ENCODE assay signal across 13 mouse cellular contexts in genomic region chr8:94173848-94174403, GRCm38 (mm10). TPM values are rescaled to one million over a fixed set of nuclear protein-coding genes. Genes with fewer than 3 reads are reported as not detected.
DNase-seq lines count a peak whose midpoint lies in the region; ATAC-seq and TF ChIP-seq lines count a peak whose summit lies in the region.
"Had no signal": no experiment of that assay in that cellular context is flagged by ENCODE, and none has a peak within 500 bp of the region (broad histone marks: within the 10 kb centered on the region; RNA-seq: fewer than 3 reads in every experiment).

No protein-coding gene starts in this region.

- H3K9ac ChIP-seq in kidney, postnatal 0 days (ENCODE audit: low read depth, low read length), result no peak overlapping the region
- H3K9ac ChIP-seq in liver, postnatal 0 days (replicated peaks), result peak overlapping the region; percentile 92

- H3K4me1 ChIP-seq in cerebellum, adult 2 months (ENCODE audit: control insufficient read depth, insufficient read depth, low read length), result peaks cover 4% of the 10 kb centered on the region
- H3K4me1 ChIP-seq in kidney, postnatal 0 days (replicated peaks; ENCODE audit: insufficient read depth, low read length), result peaks cover 12% of the 10 kb centered on the region
- H3K4me1 ChIP-seq in embryonic facial prominence, embryonic 10.5 days, result peaks cover 41% of the 10 kb centered on the region
- peaks cover 42% of the 10 kb centered on the region for H3K4me1 ChIP-seq in liver, postnatal 0 days (ENCODE audit: insufficient read depth)

- DNase-seq in cerebellum, adult 2 months, result no peak
- no peak for DNase-seq in cerebellum, postnatal 36 days
- no peak for DNase-seq in kidney, postnatal 0 days (ENCODE audit: low spot score)
- DNase-seq in kidney, postnatal 10 days, result no peak
- DNase-seq in embryonic facial prominence, embryonic 10.5 days (ENCODE audit: low spot score), result no peak
- no peak for DNase-seq in liver, postnatal 0 days
- no peak for DNase-seq in right cerebral cortex, adult 18-20 months
- DNase-seq in adrenal gland, postnatal 10 days, result no peak
- DNase-seq: cerebellum, adult 18-20 months; heart, postnatal 36 days; spleen, adult 18-20 months had no signal

- 76% methylated on average over 11 of the region's 11 CpGs for WGBS in cerebellum, adult 2 months
- WGBS in kidney, postnatal 0 days, result 54% methylated on average over 11 of the region's 11 CpGs
- WGBS in embryonic facial prominence, embryonic 10.5 days, result 42% methylated on average over 11 of the region's 11 CpGs
- WGBS in liver, postnatal 0 days (ENCODE audit: insufficient replicate concordance), result 34% methylated on average over 11 of the region's 11 CpGs

- ATAC-seq in kidney, postnatal 0 days (replicated peaks; ENCODE audit: low FRiP score, low read depth), result no peak
- no peak for ATAC-seq in liver, postnatal 0 days

- no peak overlapping the region for H3K4me2 ChIP-seq in kidney, postnatal 0 days (ENCODE audit: low read length)
- H3K4me2 ChIP-seq in liver, postnatal 0 days (ENCODE audit: low read depth, low read length), result peak overlapping the region; percentile 78

- H3K27ac ChIP-seq in cerebellum, adult 2 months (ENCODE audit: insufficient read depth, low read length), result no peak overlapping the region
- no peak overlapping the region for H3K27ac ChIP-seq in kidney, postnatal 0 days
- H3K27ac ChIP-seq in embryonic facial prominence, embryonic 10.5 days (replicated peaks), result no peak overlapping the region
- H3K27ac ChIP-seq in liver, postnatal 0 days (ENCODE audit: low read depth), result peak overlapping the region; percentile 96

- no peak for TF ChIP-seq EP300 in liver, postnatal 0 days (IDR thresholded peaks at IDR 0.05; ENCODE audit: low read depth)

- H3K4me3 ChIP-seq in cerebellum, adult 2 months (replicated peaks; ENCODE audit: insufficient read depth, low read depth, low read length), result peak overlapping the region; percentile 54
- H3K4me3 ChIP-seq in kidney, postnatal 0 days (replicated peaks; ENCODE audit: low read depth, low read length), result no peak overlapping the region
- peak overlapping the region; percentile 60 for H3K4me3 ChIP-seq in embryonic facial prominence, embryonic 10.5 days
- H3K4me3 ChIP-seq in liver, postnatal 0 days (ENCODE audit: low read depth, low read length), result peak overlapping the region; percentile 81

- H3K36me3 ChIP-seq in kidney, postnatal 0 days (ENCODE audit: insufficient read depth, low read length), result no peaks in the 10 kb centered on the region
- no peaks in the 10 kb centered on the region for H3K36me3 ChIP-seq in embryonic facial prominence, embryonic 10.5 days (replicated peaks)
- H3K36me3 ChIP-seq in liver, postnatal 0 days (replicated peaks; ENCODE audit: insufficient read depth, low read length), result no peaks in the 10 kb centered on the region

- TF ChIP-seq POLR2A in cerebellum, adult 2 months (IDR thresholded peaks at IDR 0.05; ENCODE audit: borderline replicate concordance, insufficient read depth, low read length), result 0 out of 2 replicates have a peak, but pooled peaks have one; percentile 1

- no peaks in the 10 kb centered on the region for H3K27me3 ChIP-seq in cerebellum, adult 2 months (ENCODE audit: control insufficient read depth, insufficient read depth, low read length)
- H3K27me3 ChIP-seq in kidney, postnatal 0 days (ENCODE audit: insufficient read depth, low read length), result no peaks in the 10 kb centered on the region
- H3K27me3 ChIP-seq in embryonic facial prominence, embryonic 10.5 days (replicated peaks; ENCODE audit: low read depth, poor library complexity, severe bottlenecking), result peaks cover 100% of the 10 kb centered on the region
- peaks cover 3% of the 10 kb centered on the region; the same call in 1 of the 2 replicates for H3K27me3 ChIP-seq in liver, postnatal 0 days (ENCODE audit: insufficient read depth, low read length)

- no peaks in the 10 kb centered on the region for H3K9me3 ChIP-seq in kidney, postnatal 0 days (replicated peaks; ENCODE audit: low read length)
- no peaks in the 10 kb centered on the region for H3K9me3 ChIP-seq in embryonic facial prominence, embryonic 10.5 days
- no peaks in the 10 kb centered on the region for H3K9me3 ChIP-seq in liver, postnatal 0 days (ENCODE audit: low read length)

- TF ChIP-seq CTCF in cerebellum, adult 2 months (IDR thresholded peaks at IDR 0.05; ENCODE audit: borderline replicate concordance, insufficient read depth, low read depth, low read length), result no peak
- TF ChIP-seq CTCF in kidney, postnatal 0 days (IDR thresholded peaks at IDR 0.05; ENCODE audit: low read depth), result 0 out of 2 replicates have a peak, but pooled peaks have one; percentile 7
- peak; percentile 49 for TF ChIP-seq CTCF in liver, postnatal 0 days (IDR thresholded peaks at IDR 0.05; ENCODE audit: low read depth)

RNA-seq across cellular contexts. Expression of gene Mt2, which starts 1.5 kb away (rescaled TPM):
- 579 and 685 TPM in 2 replicates for polyA plus RNA-seq in cerebellum, adult 2 months (2012; rRNA removed)
- 98.3 and 113 TPM in 2 replicates for polyA plus RNA-seq in kidney, postnatal 0 days (2015; fragmentation: Nextera tagmentation; extraction: Ambion mirVana)
- 55.1 and 61.0 TPM in 2 replicates for polyA plus RNA-seq in embryonic facial prominence, embryonic 10.5 days (2016; fragmentation: Nextera tagmentation; extraction: Ambion mirVana)
- 507 and 771 TPM in 2 replicates for polyA plus RNA-seq in liver, postnatal 0 days (2015; fragmentation: Nextera tagmentation; extraction: Ambion mirVana)
- 100 to 1,000 TPM in 1 of 2 experiments, 10 to 100 TPM in 1; 67.8 to 348 TPM for total RNA-seq in adrenal gland, postnatal 10 days (2021)

RNA-seq across cellular contexts. Expression of gene Mt1, which starts 5.0 kb away (rescaled TPM):
- 1,145 and 1,309 TPM in 2 replicates for polyA plus RNA-seq in cerebellum, adult 2 months (2012; rRNA removed)
- polyA plus RNA-seq in kidney, postnatal 0 days (2015; fragmentation: Nextera tagmentation; extraction: Ambion mirVana), result 499 and 556 TPM in 2 replicates
- 184 and 196 TPM in 2 replicates for polyA plus RNA-seq in embryonic facial prominence, embryonic 10.5 days (2016; fragmentation: Nextera tagmentation; extraction: Ambion mirVana)
- polyA plus RNA-seq in liver, postnatal 0 days (2015; fragmentation: Nextera tagmentation; extraction: Ambion mirVana), result 2,663 and 3,863 TPM in 2 replicates
- 100 to 1,000 TPM; 147 to 449 TPM for total RNA-seq in adrenal gland, postnatal 10 days (2021)

RNA-seq across cellular contexts. Expression of gene Mt3, which starts 21.5 kb away (rescaled TPM):
- polyA plus RNA-seq in cerebellum, adult 2 months (2012; rRNA removed), result 1,323 and 1,416 TPM in 2 replicates
- 2.2 and 2.7 TPM in 2 replicates for polyA plus RNA-seq in kidney, postnatal 0 days (2015; fragmentation: Nextera tagmentation; extraction: Ambion mirVana)
- 4.9 and 10.0 TPM in 2 replicates for polyA plus RNA-seq in embryonic facial prominence, embryonic 10.5 days (2016; fragmentation: Nextera tagmentation; extraction: Ambion mirVana)
- not detected in 2 replicates for polyA plus RNA-seq in liver, postnatal 0 days (2015; fragmentation: Nextera tagmentation; extraction: Ambion mirVana)
- 10 to 100 TPM in 1 of 2 experiments, 1 to 10 TPM in 1; 7.6 to 11.1 TPM for total RNA-seq in adrenal gland, postnatal 10 days (2021)
- polyA plus RNA-seq: macrophage had no signal

RNA-seq across cellular contexts. Expression of gene Mt4, which starts 36.9 kb away (rescaled TPM):
- polyA plus RNA-seq in cerebellum, adult 2 months (2012; rRNA removed), result not detected in 2 replicates
- polyA plus RNA-seq in kidney, postnatal 0 days (2015; fragmentation: Nextera tagmentation; extraction: Ambion mirVana), result not detected in 2 replicates
- polyA plus RNA-seq in embryonic facial prominence, embryonic 10.5 days (2016; fragmentation: Nextera tagmentation; extraction: Ambion mirVana), result not detected in 2 replicates
- polyA plus RNA-seq in liver, postnatal 0 days (2015; fragmentation: Nextera tagmentation; extraction: Ambion mirVana), result not detected in 2 replicates
- total RNA-seq in adrenal gland, postnatal 10 days (2021), result not detected
- total RNA-seq: heart, postnatal 36 days had no signal
- polyA plus RNA-seq: macrophage; neural tube, embryonic 14.5 days had no signal

RNA-seq across cellular contexts. Expression of gene Nup93, which starts 40.4 kb away (rescaled TPM):
- polyA plus RNA-seq in cerebellum, adult 2 months (2012; rRNA removed), result 29.1 and 30.5 TPM in 2 replicates
- 45.0 and 53.6 TPM in 2 replicates for polyA plus RNA-seq in kidney, postnatal 0 days (2015; fragmentation: Nextera tagmentation; extraction: Ambion mirVana)
- 150 and 152 TPM in 2 replicates for polyA plus RNA-seq in embryonic facial prominence, embryonic 10.5 days (2016; fragmentation: Nextera tagmentation; extraction: Ambion mirVana)
- polyA plus RNA-seq in liver, postnatal 0 days (2015; fragmentation: Nextera tagmentation; extraction: Ambion mirVana), result 13.4 and 18.2 TPM in 2 replicates
- 10 to 100 TPM; 17.3 to 21.1 TPM for total RNA-seq in adrenal gland, postnatal 10 days (2021)

Comparison
In these comparisons a context has a peak if more than half of its experiments do, and no peak if none do; other contexts are left out.
1. RNA of gene Mt3, which starts 21.5 kb away (polyA plus RNA-seq): 1,323 to 1,416 TPM in cerebellum, adult 2 months; 4.9 to 10.0 TPM in embryonic facial prominence, embryonic 10.5 days, 2.2 to 2.7 TPM in kidney, postnatal 0 days and not detected in liver, postnatal 0 days; every median in the first group is over 100 times any median in the second.